Mouse (Mus musculus) E14TG2a.4 (cell line): Measurements from ENCODE around the gene Nat10.

Experiments
- CTCF ChIP-seq: conservative IDR thresholded peaks from 2 replicates; pipeline ENCODE4 v1.5.1; 2014; ENCODE audit warnings: low read length
- NANOG ChIP-seq: IDR thresholded peaks from 2 replicates; pipeline ENCODE4 v1.6.1; 2014; ENCODE audit warnings: borderline replicate concordance, low read length, mixed read lengths
- POU5F1 ChIP-seq: IDR thresholded peaks from 2 replicates; pipeline ENCODE4 v1.6.1; 2014; ENCODE audit warnings: low read length, borderline replicate concordance

- no peak for TF ChIP-seq CTCF
- TF ChIP-seq POU5F1, result no peak
- TF ChIP-seq NANOG, result no peak
Observed at GRCm38 (mm10) chr2:103682261-103682722, 78.8 kb downstream of the Nat10 start.
